Mouse (Mus musculus) adrenal gland, postnatal 10 days (tissue): Measurements from ENCODE around the gene R3hdm4. TPM values are rescaled to one million over a fixed set of nuclear protein-coding genes. Genes with fewer than 3 reads are reported as not detected.
A peak's percentile ranks its signal among the peaks of the same experiment; 100 is the strongest.

Experiments
- DNase-seq: peaks from one replicate; pipeline ENCODE4 v3.0.0; 2021; ENCODE audit warnings: mixed read lengths
- long read RNA-seq, 2 experiments: library from polyadenylated mRNA; stranded (forward); transcript quantifications; one replicate each; pipeline ENCODE4 v2.0.0; 2021
- total RNA-seq, 2 experiments: library from RNA; stranded (reverse); gene quantifications; 2 replicates each; pipeline ENCODE4 v1.2.3; 2021

The R3hdm4 gene
- 10 to 100 TPM; 78.9 to 93.6 TPM for total RNA-seq
- long read RNA-seq, experiment 1, transcript R3hdm4-201 (8 exons, 1,898 nt) = major isoform, 65 of 97 reads
- long read RNA-seq, experiment 1, partial matches to known transcripts = 13 of 97 reads
- long read RNA-seq, experiment 1, other reads (novel, unspliced or antisense) = 19 of 97 reads
- long read RNA-seq, experiment 2, transcript R3hdm4-201 (8 exons, 1,898 nt) = major isoform, 63 of 82 reads
- long read RNA-seq, experiment 2, partial matches to known transcripts = 4 of 82 reads
- long read RNA-seq, experiment 2, other reads (novel, unspliced or antisense) = 15 of 82 reads

GRCm38 (mm10) chr10:79920958-79921535 is at the start of gene R3hdm4:
Gene R3hdm4 (minus strand): TSS chr10:79921208.
- DNase-seq = no peak

- peak; percentile 39 for DNase-seq
Observed at GRCm38 (mm10) chr10:79970415-79971182, 49.6 kb upstream of the R3hdm4 start, which contains the start of gene Grin3b. Gene Grin3b (plus strand): TSS chr10:79970715.

- DNase-seq = no peak
Observed at GRCm38 (mm10) chr10:79969124-79969568, 48.1 kb upstream of the R3hdm4 start.

DNA sequence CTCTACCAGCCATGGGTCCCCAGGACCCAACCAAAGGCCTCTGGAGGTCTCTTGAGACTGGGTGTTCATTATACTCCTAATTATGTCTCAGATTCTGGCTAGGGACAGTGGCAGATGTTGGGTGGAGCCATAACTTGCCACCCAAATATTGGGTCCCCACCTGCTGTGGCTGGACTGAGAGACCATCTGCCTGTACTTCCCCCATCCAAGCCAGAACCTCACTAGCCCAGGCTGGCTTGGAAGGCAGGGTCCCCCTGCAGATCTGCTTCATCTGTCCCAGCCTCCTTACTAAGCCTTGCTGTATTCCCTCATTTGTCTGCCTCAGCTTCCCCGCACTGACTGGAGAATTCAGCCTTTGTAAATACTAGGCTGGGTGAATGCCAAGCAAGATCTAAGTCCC is 47.2 kb upstream of the R3hdm4 start:
- no peak for DNase-seq

DNA sequence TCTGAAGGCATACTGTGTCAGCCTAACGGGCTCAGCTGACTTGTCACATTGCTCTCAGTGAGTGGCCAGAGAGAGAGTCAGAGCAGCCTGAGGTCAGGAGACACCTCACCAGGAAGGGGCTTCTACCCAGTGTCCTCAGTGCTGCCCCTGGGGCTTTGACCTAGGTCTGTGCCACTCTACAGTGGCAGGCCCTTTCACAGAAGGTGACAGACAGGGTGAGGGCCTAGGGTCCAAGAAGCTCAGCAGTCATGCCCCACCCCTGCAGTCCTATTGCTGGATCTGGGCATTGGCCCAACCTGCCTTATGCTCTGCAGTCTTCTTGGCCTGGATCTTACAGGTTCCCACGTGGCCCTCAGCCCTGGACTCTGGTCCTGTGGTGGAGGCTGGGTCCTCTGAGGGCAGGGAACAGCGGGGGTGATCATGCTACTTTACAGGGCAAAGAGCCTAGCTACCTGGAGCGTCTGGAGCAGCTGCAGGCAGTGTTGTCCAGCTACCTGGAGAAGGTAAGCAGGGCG is 45.9 kb upstream of the R3hdm4 start:
- peak; percentile 51 for DNase-seq

DNA sequence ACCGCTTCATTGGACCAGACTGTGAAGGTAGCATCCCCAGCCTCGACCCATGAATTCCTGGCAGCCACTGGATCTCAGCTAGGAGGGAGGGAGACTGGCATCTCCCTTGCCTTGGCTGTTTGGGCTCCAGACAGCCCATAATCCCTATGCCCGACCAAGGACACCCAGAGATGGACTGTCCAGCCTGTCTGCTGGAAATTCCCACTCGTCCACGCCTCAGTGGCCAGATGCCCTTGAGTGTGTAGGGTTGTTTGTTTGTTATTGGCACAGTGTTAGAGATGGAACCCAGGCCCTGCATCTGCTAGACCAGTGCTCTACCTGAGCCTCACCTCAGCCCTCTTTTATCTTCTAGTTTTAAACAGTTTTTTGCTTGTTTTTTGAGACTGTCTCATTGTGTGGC is 44.3 kb upstream of the R3hdm4 start:
- DNase-seq = no peak

DNA sequence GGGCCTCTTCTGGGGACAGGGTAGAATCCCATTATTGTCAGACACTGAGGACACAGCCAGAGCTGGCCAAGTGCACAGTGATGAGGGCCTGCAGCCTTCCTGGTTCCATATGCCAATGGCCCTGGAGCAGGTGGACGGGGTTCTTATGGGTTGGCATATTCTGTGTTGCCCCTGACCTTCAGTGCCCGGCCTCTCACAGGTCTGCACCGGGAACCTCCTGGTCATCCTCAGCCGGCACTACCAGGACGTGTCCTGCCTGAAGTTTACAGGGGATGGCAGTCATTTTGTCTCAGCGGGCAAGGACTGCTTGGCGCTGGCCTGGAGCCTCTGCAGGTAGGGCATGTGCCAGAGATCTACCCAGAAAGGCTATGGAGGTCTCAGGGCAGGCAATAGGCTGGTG is 43.7 kb upstream of the R3hdm4 start:
- no peak for DNase-seq

DNA sequence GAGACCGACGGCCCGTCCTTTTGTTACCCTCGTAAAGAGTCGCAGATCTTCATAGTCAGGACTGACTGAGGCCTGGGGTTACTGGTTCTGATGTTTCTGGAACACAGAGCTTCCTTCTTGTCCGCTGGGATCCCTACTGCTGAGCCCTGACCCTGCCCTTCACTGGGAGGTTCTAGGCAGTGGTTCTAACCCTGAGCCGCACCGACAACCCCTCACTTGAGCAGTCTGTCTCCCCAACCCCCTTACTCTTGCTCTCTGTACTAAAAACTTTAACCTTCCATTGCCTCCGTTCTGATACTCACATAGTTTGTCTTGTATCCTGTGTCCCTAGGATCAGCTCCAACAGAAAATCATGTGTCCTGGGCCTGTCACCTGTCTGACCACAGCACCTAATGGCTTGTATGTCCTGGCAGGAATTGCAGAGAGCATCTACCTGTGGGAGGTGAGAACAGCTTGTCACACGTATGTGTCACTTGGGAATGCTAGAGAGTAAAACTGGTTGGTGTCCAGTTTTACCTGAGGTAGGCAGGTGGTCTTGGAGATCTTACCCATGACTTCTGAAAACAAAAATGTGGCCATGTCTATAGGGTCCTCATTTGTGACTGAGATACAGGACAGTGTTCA is 39.8 kb upstream of the R3hdm4 start:
- DNase-seq = no peak

DNA sequence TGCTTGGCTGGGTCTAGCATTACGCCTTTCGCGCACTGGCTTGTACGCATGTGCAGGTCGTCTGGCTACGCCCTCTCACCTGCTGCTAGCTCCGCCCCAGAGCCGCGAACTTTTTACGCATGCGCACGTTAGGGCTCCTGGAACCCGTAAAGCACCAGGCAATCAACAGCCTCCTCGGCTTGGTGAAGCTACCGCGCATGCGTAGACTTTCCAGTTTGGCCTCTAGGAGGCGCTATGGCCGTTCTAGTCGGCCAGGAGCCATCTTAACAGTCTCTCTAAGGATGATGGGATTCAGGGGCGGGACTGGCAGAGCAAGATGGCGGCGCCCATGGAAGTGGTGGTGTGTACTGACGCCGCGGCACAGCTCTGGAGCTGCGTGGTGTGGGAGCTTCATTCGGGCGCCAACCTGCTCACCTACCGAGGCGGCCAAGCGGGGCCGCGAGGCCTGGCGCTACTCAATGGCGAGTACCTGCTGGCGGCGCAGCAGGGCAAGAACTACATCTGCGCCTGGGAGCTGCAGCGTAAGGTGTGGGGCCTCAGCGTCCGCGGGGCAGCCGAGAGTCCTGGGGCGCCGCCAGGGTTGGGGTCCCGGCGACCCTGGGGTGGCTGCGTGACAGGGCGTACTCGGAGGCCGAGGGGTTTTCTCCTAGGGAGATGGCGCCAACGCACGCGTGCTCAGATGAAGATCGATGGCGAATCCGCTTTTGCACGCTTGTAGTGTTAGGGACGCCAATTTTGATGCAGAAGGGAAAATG is 39.0 kb upstream of the R3hdm4 start, which contains the start of gene Wdr18:
Gene Wdr18, plus strand, starts transcription at position 306 of the 755 bp plus-strand sequence.
- DNase-seq = peak; percentile 100

DNA sequence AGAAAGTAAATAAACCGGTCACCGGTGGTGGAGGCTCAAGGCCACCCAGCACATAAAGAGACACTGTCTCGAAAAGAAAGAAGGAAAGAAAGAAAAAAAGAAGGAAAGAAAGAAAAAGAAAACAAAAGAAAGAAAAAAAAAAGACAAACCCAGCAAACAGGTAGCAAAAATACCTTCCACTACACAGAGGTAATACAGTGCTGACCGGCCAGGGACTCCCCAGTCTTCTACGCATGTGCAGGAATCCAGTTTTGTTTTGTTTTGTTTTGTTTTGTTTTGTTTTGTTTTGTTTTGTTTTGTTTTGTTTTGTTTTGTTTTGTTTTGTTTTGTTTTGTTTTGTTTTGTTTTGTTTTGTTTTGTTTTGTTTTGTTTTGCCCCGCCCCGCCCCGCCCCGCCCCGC is 38.4 kb upstream of the R3hdm4 start:
- peak; percentile 57 for DNase-seq

GRCm38 (mm10) chr10:79958140-79958816 is 37.3 kb upstream of the R3hdm4 start:
- peak; percentile 90 for DNase-seq

DNA sequence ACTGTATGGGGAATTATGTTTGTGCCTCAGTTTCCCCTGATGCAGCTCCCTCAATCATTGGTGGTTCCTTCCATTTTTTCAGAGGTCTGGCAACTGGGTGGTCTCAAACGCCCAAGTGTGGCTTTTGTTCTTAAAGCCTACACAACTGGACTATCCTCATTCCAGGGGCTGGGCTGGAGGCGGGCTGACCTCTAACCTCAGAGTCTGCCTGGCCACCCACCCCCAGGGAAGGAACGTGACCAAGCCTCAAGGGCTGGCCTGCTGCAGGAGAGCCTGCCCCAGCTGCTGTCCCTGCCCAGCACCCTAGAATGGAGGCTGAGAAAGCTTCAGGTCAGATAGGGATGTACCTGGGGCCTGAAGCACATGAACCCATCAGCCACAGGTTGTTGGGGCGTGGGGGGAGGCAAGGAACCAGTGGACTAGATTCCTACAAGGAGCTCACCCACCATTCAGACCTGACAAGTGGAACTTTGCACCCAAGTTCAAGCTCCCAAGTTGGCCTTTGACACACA is 35.7 kb upstream of the R3hdm4 start:
- DNase-seq = no peak

GRCm38 (mm10) chr10:79955691-79956090 is 34.7 kb upstream of the R3hdm4 start:
- no peak for DNase-seq

GRCm38 (mm10) chr10:79953946-79954345 is 32.9 kb upstream of the R3hdm4 start:
- peak; percentile 54 for DNase-seq

DNA sequence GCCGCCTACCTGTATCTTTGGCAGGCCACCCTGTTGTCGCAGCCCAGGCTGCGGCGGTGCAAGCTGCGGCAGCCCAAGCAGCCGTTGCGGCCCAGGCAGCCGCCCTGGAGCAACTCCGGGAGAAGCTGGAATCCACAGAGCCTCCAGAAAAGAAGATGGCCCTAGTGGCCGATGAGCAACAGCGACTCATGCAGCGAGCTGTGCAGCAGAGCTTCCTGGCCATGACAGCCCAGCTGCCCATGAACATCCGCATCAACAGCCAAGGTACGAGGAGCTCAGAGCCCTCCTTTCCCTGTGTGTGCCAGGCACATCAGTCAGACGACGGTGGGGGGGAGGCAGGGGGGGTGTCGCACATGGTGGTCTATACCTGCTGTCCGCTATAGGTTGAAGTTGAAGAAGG is 29.7 kb upstream of the R3hdm4 start:
- DNase-seq = no peak

- DNase-seq = no peak
Observed at GRCm38 (mm10) chr10:79949873-79950272, 28.9 kb upstream of the R3hdm4 start.

DNA sequence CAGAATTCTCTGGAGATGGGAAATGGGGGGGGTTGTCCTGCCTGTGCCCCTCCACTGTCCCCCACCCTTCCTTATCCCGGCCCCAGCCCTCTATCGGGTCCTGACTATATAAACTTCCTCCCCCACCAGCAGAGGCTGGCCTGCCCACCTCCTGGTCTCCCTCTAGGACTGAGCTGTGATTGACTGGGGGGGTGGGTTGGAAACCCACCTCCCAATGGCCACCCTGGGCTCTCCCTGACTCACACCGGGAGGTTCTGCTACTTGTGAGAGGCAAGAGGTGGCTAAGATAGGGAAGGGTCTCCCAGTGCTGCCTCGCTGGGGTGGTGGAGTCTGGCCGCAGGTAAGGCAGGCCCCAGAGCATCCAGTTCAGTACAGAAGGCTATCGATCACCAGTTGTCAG is 26.5 kb upstream of the R3hdm4 start:
- no peak for DNase-seq

DNA sequence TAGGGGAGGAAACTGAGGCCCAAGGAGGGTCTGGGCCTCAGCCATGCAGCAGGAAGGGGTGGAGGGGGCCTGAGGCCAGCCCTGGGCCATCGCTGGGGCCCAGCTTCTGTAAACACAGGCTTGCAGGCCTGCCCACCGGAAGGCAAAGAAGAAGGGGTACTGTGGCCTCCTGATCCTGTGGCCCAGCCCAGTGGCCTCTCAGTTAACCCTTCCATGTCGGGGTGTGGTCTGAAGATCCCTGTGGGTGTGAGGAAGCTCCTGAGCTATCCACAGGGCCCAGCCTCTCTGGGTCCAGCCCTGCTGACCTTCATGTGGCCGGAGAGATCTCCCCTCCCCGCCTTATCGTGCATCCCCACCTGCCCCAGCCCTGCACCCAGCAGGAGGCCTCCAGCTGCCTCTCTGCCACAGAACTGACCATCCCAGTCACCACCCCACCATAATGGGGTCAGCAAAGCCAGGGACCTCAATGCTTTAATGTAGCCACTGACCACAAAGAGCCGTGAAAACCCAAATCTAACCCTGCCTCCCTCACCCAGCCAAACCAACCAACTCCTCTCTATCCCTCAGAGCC is 25.8 kb upstream of the R3hdm4 start:
- DNase-seq = no peak

- no peak for DNase-seq
Observed at GRCm38 (mm10) chr10:79945507-79946234, 24.7 kb upstream of the R3hdm4 start.

GRCm38 (mm10) chr10:79943471-79943901 is 22.5 kb upstream of the R3hdm4 start:
- no peak for DNase-seq
